Mouse (Mus musculus) T-cell, adult 2 months (primary cell): ENCODE data around the gene Trpc4ap.

Experiments
- DNase-seq: peaks from one replicate; pipeline ENCODE4 v3.0.0; 2022; ENCODE audit warnings: low spot score

Gene Trpc4ap

GRCm38 (mm10) chr2:155640656-155641055, 51.5 kb downstream of the Trpc4ap start:
- no peak for DNase-seq

- DNase-seq = no peak
Measured at GRCm38 (mm10) chr2:155637411-155637810, 54.8 kb downstream of the Trpc4ap start.

- DNase-seq = no peak
Measured at GRCm38 (mm10) chr2:155636881-155637280, 55.3 kb downstream of the Trpc4ap start.

GRCm38 (mm10) chr2:155635961-155636360, 56.2 kb downstream of the Trpc4ap start:
- no peak for DNase-seq

GRCm38 (mm10) chr2:155634562-155634961, 57.6 kb downstream of the Trpc4ap start:
- DNase-seq = no peak

- no peak for DNase-seq
Measured at GRCm38 (mm10) chr2:155633731-155634130, 58.5 kb downstream of the Trpc4ap start.

- DNase-seq = no peak
Measured at GRCm38 (mm10) chr2:155633121-155633520, 59.1 kb downstream of the Trpc4ap start.

GRCm38 (mm10) chr2:155632138-155632936, 59.8 kb downstream of the Trpc4ap start:
- no peak for DNase-seq

- no peak for DNase-seq
Measured at GRCm38 (mm10) chr2:155630590-155631416, 61.4 kb downstream of the Trpc4ap start.

GRCm38 (mm10) chr2:155630153-155630552, 62.0 kb downstream of the Trpc4ap start:
- DNase-seq = no peak

GRCm38 (mm10) chr2:155629231-155629661, 62.9 kb downstream of the Trpc4ap start:
- DNase-seq = no peak

GRCm38 (mm10) chr2:155628519-155628918, 63.7 kb downstream of the Trpc4ap start:
- DNase-seq = no peak

GRCm38 (mm10) chr2:155628112-155628511, 64.1 kb downstream of the Trpc4ap start:
- no peak for DNase-seq

- DNase-seq = peak; percentile 73
Measured at GRCm38 (mm10) chr2:155627030-155627738, 65.0 kb downstream of the Trpc4ap start.

- DNase-seq = no peak
Measured at GRCm38 (mm10) chr2:155626277-155626676, 65.9 kb downstream of the Trpc4ap start.

GRCm38 (mm10) chr2:155624730-155625129, 67.5 kb downstream of the Trpc4ap start:
- DNase-seq = peak; percentile 35

- no peak for DNase-seq
Measured at GRCm38 (mm10) chr2:155623996-155624395, 68.2 kb downstream of the Trpc4ap start.

GRCm38 (mm10) chr2:155622606-155623005, 69.6 kb downstream of the Trpc4ap start:
- DNase-seq = no peak

- DNase-seq = peak; percentile 82
Measured at GRCm38 (mm10) chr2:155619817-155620216, 72.4 kb downstream of the Trpc4ap start.

GRCm38 (mm10) chr2:155616971-155617370, 75.2 kb downstream of the Trpc4ap start:
- DNase-seq = no peak

GRCm38 (mm10) chr2:155613953-155614352, 78.2 kb downstream of the Trpc4ap start:
- DNase-seq = no peak

- DNase-seq = peak; percentile 72
Measured at GRCm38 (mm10) chr2:155613326-155613755, 78.8 kb downstream of the Trpc4ap start.
